In the genomic region with DNA sequence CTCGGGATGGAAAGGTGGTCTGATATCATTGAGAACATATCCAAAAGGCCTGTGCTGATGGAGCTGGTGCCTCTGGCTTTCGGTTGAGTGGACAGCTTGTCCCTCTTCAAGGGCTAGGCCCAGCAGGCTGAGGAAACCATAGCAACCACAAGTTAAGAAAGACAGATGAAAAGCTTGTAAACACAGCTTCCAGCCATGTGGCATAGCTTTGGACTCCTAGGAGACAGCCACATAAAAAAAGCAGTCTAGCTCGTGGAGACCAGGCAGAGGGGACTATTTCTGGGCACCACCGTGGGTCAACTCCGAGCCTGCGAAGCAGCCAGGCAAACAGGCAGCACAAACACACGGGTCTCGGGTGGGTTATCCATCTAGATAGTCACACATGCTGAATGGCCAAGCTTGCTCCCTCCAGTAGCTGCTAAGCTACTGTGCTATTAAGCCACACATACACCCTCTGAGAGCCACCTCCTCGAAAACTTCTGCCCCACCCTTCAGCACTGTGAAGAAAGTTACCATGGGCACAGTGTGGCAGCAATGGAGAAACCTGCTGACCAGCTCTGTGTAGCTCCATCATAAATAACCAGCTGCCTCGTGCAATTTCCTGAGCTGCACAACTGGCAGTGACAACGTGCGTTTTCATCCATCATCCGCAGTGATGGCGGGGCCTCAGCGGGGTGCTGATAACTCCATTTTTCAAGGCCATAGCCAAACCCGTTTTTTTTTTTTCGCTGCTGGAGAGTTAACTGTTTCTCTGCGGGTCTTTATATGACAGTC, we compare ENCODE assay signal across 8 mouse cellular contexts. TPM values are rescaled to one million over a fixed set of nuclear protein-coding genes. Genes with fewer than 3 reads are reported as not detected.
DNase-seq lines count a peak whose midpoint lies in the region; ATAC-seq lines count a peak whose summit lies in the region.

No protein-coding gene starts in this region.

- no peaks in the 10 kb centered on the region for H3K9me3 ChIP-seq in heart, embryonic 10.5 days
- 0 out of 2 replicates have a peak, but pooled peaks cover 2% of the 10 kb centered on the region for H3K9me3 ChIP-seq in neural tube, embryonic 11.5 days (ENCODE audit: control insufficient read depth, low read length)

- no peaks in the 10 kb centered on the region for H3K36me3 ChIP-seq in heart, embryonic 10.5 days
- no peaks in the 10 kb centered on the region for H3K36me3 ChIP-seq in neural tube, embryonic 11.5 days (ENCODE audit: control insufficient read depth, insufficient read depth, low read length)

- peak overlapping the region; percentile 10 for H3K4me2 ChIP-seq in neural tube, embryonic 11.5 days (ENCODE audit: low read depth)

- peaks cover 25% of the 10 kb centered on the region for H3K4me1 ChIP-seq in heart, embryonic 10.5 days
- peaks cover 26% of the 10 kb centered on the region for H3K4me1 ChIP-seq in neural tube, embryonic 11.5 days (ENCODE audit: control insufficient read depth, insufficient read depth, low read length)

- H3K9ac ChIP-seq in neural tube, embryonic 11.5 days (ENCODE audit: low read length) = no peak overlapping the region

- no peak overlapping the region for H3K4me3 ChIP-seq in heart, embryonic 10.5 days
- H3K4me3 ChIP-seq in neural tube, embryonic 11.5 days (ENCODE audit: low read depth, low read length) = no peak overlapping the region

- H3K27me3 ChIP-seq in heart, embryonic 10.5 days (ENCODE audit: insufficient read depth, poor library complexity, severe bottlenecking) = no peaks in the 10 kb centered on the region
- no peaks in the 10 kb centered on the region for H3K27me3 ChIP-seq in neural tube, embryonic 11.5 days (ENCODE audit: control insufficient read depth, insufficient read depth, low read length)

- intact Hi-C loops in heart, postnatal 25 days (cut with DNase I) = no loop called here
- intact Hi-C loops in left cerebral cortex, postnatal 14 days (cut with DNase I) = no loop called here

- H3K27ac ChIP-seq in heart, embryonic 10.5 days = 0 out of 2 replicates have a peak overlapping the region, but pooled peaks have one; percentile 31
- H3K27ac ChIP-seq in neural tube, embryonic 11.5 days (ENCODE audit: low read depth, low read length) = peak overlapping the region; percentile 71

- no peak for DNase-seq in heart, embryonic 10.5 days (ENCODE audit: low spot score)
- DNase-seq in heart, postnatal 25 days (ENCODE audit: low spot score) = no peak
- DNase-seq in adrenal gland, postnatal 36 days = peak; percentile 39 to 59
- DNase-seq in frontal cortex, postnatal 10 days (ENCODE audit: low spot score in 2 of 2) = peak; percentile 45 to 66
- peak; percentile 56 to 81 for DNase-seq in left cerebral cortex, postnatal 14 days (ENCODE audit: low spot score in 2 of 2)
- peak; percentile 84 for DNase-seq in neural tube, embryonic 11.5 days (ENCODE audit: low spot score)
- DNase-seq in spleen, postnatal 36 days (ENCODE audit: low spot score in 2 of 2) = no peak
- DNase-seq in cerebellum, postnatal 25 days = no peak

- peak; percentile 84 for ATAC-seq in neural tube, embryonic 11.5 days (ENCODE audit: insufficient read depth, low FRiP score, low TSS enrichment)

- WGBS in heart, embryonic 10.5 days = 40% methylated on average over 18 of the region's 18 CpGs
- 15% methylated on average over 18 of the region's 18 CpGs for WGBS in neural tube, embryonic 11.5 days

RNA-seq across cellular contexts. Expression of a gene that starts 26.0 kb away (rescaled TPM):
- polyA plus RNA-seq in heart, embryonic 10.5 days (2016; fragmentation: Nextera tagmentation; extraction: Ambion mirVana) = 0.74 and 1.4 TPM in 2 replicates
- total RNA-seq in heart, postnatal 25 days (2021) = 1 to 10 TPM; 1.2 TPM
- total RNA-seq in adrenal gland, postnatal 36 days (2021) = 10 to 100 TPM; 17.1 to 26.3 TPM
- 100 to 1,000 TPM; 212 to 222 TPM for total RNA-seq in left cerebral cortex, postnatal 14 days (2021)
- 37.4 and 42.0 TPM in 2 replicates for polyA plus RNA-seq in neural tube, embryonic 11.5 days (2014; fragmentation: Nextera tagmentation; extraction: Ambion mirVana)

Comparison
In these comparisons a context has a peak if more than half of its experiments do, and no peak if none do; other contexts are left out.
1. DNase-seq: peak in adrenal gland, postnatal 36 days (2 of 2), frontal cortex, postnatal 10 days (2 of 2), left cerebral cortex, postnatal 14 days (2 of 2) and neural tube, embryonic 11.5 days (single experiment); none in heart, embryonic 10.5 days (single experiment), heart, postnatal 25 days (single experiment), spleen, postnatal 36 days (0 of 2) and cerebellum, postnatal 25 days (0 of 2).
2. RNA of a gene that starts 26.0 kb away (total RNA-seq): 212 to 222 TPM in left cerebral cortex, postnatal 14 days and 17.1 to 26.3 TPM in adrenal gland, postnatal 36 days; 1.2 TPM in heart, postnatal 25 days; every median in the first group is over 4 times any median in the second.